Mouse (Mus musculus) limb, embryonic 10.5 days (tissue): Measurements from ENCODE around the gene Rbms2. TPM values are rescaled to one million over a fixed set of nuclear protein-coding genes. Genes with fewer than 3 reads are reported as not detected.
"Not testable (repeated sequence)": the region's sequence is repeated elsewhere in the genome, so short reads cannot be mapped to it uniquely, and the experiment has no call there.

Experiments
- DNase-seq: peaks from one replicate; pipeline ENCODE4 v3.0.0-alpha.2; 2017; ENCODE audit warnings: low spot score
- H3K27ac ChIP-seq: fragments of 300-500 bp; sonication (generic); 2 replicates; pipeline ENCODE4 v1.5.1; 2016; ENCODE audit warnings: mild to moderate bottlenecking
- H3K27me3 ChIP-seq: fragments of 300-500 bp; sonication (generic); 2 replicates; pipeline ENCODE4 v1.6.1; 2016; ENCODE audit warnings: low read depth, mild to moderate bottlenecking; ENCODE audit not compliant: poor library complexity, severe bottlenecking
- H3K36me3 ChIP-seq: fragments of 300-500 bp; sonication (generic); 2 replicates; pipeline ENCODE4 v1.6.1; 2016; ENCODE audit warnings: mild to moderate bottlenecking, moderate library complexity
- H3K4me1 ChIP-seq: fragments of 300-500 bp; sonication (generic); 2 replicates; pipeline ENCODE4 v1.6.1; 2016
- H3K4me3 ChIP-seq: fragments of 300-500 bp; sonication (generic); 2 replicates; pipeline ENCODE4 v1.5.1; 2016; ENCODE audit warnings: mild to moderate bottlenecking, moderate library complexity
- H3K9me3 ChIP-seq: fragments of 300-500 bp; sonication (generic); replicated peaks from 2 replicates; pipeline ENCODE4 v1.6.1; 2016; ENCODE audit warnings: mild to moderate bottlenecking
- WGBS: fragments of 180-500 bp; shearing (Covaris S2); methylation state at CpG from one replicate; pipeline ENCODE4 v1.1.7; 2016; 5-methylcytosine and 5-hydroxymethylcytosine counted together
- polyA plus RNA-seq: library from polyadenylated mRNA; unstranded; fragments of >200 nt; fragmentation: Nextera tagmentation; extraction: Ambion mirVana; gene quantifications from 2 replicates; pipeline ENCODE4 v1.2.1, GENCODE M21; 2016

Rbms2 gene
- polyA plus RNA-seq, 1 experiment from 2014 or later: 32.5 TPM

DNA sequence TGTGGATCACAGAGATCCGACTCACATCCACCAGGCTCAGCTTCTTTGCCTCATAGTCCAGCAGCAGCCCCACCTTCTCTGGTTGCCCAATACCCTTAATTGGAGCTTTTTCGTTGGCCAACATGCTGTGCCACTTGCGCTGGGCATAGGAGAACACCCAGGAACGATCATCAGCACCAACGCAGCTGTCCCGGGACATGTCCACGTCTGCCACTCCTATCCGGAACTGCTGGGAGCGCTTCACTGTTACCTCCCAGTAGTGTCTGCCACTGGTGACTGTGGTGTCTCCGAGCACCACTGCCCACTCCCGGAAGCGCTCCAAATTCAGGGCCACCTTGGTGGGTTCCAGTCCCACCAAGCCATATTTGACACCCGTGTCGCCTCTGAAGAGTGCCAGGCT is 30.9 kb upstream of the Rbms2 start:
- WGBS: 34% methylated on average over 14 of the region's 14 CpGs
- H3K9me3 ChIP-seq: no peaks in the 10 kb centered on the region
- peak; percentile 54 for DNase-seq
- peaks cover 18% of the 10 kb centered on the region for H3K4me1 ChIP-seq
- H3K36me3 ChIP-seq: peaks cover 26% of the 10 kb centered on the region
- peak overlapping the region; percentile 68 for H3K4me3 ChIP-seq
- peaks cover 22% of the 10 kb centered on the region for H3K27me3 ChIP-seq
- H3K27ac ChIP-seq: peak overlapping the region; percentile 81

DNA sequence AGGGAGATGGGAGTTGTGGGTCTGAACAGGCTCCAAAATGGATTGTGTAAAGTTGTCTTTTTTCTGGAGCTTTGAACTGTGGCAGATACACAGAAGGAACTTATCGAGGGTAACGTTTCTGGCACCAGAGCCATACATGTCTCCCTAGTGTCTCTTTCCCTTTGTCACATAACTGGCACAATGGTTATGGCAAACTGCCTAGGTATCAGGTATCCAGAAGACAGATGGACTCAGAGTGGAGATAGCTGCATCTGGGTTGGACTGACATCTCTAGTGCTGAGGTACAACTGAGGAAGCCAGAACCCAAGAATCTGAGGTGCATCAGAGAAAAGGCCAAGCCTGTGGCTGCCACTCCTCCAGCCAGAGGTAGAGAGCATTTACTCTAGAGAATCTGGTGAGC is 30.0 kb upstream of the Rbms2 start:
- H3K4me1 ChIP-seq: peaks cover 18% of the 10 kb centered on the region
- peaks cover 26% of the 10 kb centered on the region for H3K36me3 ChIP-seq
- H3K27me3 ChIP-seq: peaks cover 21% of the 10 kb centered on the region
- DNase-seq: no peak
- 94% methylated on average over 2 of the region's 2 CpGs for WGBS
- 0 out of 2 replicates have a peak overlapping the region, but pooled peaks have one; percentile 68 for H3K4me3 ChIP-seq
- 0 out of 2 replicates have a peak overlapping the region, but pooled peaks have one; percentile 36 for H3K27ac ChIP-seq
- H3K9me3 ChIP-seq: no peaks in the 10 kb centered on the region

DNA sequence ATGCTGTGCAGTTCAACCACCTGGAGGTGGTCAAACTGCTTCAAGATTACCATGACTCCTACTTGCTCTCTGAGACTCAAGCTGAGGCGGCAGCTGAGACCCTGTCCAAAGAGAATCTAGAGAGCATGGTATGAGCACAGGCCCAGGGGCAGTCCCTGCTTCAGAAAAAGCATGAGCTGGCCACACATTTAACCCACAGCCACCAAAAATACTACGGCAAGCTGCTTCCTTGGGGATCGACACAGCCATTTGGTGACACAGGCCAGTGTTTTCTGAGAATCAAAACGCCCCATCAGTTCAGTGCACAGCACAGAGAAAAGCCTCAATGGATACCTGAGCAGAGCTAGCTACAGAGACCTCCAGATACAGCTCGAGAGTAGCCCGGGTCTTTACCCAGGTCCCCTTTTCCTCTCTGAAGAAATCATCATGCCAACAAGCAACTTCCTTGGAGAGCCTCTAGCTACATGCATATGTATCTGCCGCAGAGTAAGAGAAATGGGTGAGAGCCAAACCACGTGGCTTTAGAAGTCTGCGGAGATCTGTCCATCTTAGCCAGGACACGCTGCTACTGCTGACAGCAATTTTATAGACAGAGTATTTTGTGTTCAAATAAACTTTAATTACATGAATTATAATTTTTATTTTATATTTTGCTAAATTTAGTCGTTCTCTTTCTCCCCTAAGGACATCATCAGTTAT is 29.4 kb upstream of the Rbms2 start:
- Histone ChIP-seq H3K36me3 (peaks cover 26% of the 10 kb centered on the region), H3K27ac (no peak overlapping the region), H3K27me3 (peaks cover 15% of the 10 kb centered on the region), H3K9me3 (no peaks in the 10 kb centered on the region), H3K4me1 (peaks cover 18% of the 10 kb centered on the region), H3K4me3 (no peak overlapping the region)
- no peak for DNase-seq
- WGBS: 91% methylated on average over 11 of the region's 11 CpGs

DNA sequence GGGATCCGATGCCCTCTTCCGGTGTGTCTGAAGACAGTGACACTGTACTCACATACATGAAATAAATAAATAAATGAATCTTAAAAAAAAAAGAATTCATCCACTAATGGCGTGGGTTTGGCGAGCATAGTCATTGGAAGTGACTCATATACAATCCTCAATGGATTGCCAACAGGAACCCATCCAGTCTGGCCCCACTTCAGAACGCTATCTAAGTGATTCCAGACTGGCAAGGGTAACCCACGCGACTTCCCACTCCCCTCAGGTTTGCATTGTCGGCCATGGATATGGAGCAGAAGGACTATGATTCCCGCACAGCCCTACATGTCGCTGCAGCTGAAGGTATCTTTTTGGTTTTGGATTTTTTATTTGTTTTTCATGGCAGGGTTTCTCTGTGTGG is 28.2 kb upstream of the Rbms2 start:
- H3K27ac ChIP-seq: no peak overlapping the region
- H3K9me3 ChIP-seq: no peaks in the 10 kb centered on the region
- H3K36me3 ChIP-seq: peaks cover 26% of the 10 kb centered on the region
- H3K27me3 ChIP-seq: peaks cover 4% of the 10 kb centered on the region
- no peak for DNase-seq
- WGBS: 96% methylated on average over 10 of the region's 10 CpGs
- H3K4me3 ChIP-seq: no peak overlapping the region
- peaks cover 18% of the 10 kb centered on the region for H3K4me1 ChIP-seq

DNA sequence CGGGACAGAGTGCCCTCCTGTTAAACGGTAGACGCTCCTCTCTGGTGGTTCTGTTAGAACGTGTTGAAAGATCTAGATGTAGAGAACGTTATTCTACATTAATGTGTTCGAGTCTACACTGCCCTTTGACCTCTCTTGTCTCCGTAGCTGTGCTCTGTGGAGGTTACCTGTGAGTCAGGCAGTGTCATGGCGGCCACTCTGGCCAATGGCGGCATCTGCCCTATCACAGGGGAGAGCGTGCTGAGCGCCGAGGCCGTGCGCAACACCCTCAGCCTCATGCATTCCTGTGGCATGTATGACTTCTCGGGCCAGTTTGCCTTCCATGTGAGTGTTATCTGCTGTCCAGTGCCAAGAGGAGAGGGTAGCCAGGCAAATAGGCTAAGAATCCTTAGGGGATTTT is 24.8 kb upstream of the Rbms2 start:
- H3K27me3 ChIP-seq: no peaks in the 10 kb centered on the region
- no peak overlapping the region for H3K4me3 ChIP-seq
- peaks cover 4% of the 10 kb centered on the region; the same call in 1 of the 2 replicates for H3K4me1 ChIP-seq
- no peak for DNase-seq
- H3K36me3 ChIP-seq: peaks cover 21% of the 10 kb centered on the region
- H3K9me3 ChIP-seq: no peaks in the 10 kb centered on the region
- H3K27ac ChIP-seq: no peak overlapping the region
- 90% methylated on average over 15 of the region's 15 CpGs for WGBS

DNA sequence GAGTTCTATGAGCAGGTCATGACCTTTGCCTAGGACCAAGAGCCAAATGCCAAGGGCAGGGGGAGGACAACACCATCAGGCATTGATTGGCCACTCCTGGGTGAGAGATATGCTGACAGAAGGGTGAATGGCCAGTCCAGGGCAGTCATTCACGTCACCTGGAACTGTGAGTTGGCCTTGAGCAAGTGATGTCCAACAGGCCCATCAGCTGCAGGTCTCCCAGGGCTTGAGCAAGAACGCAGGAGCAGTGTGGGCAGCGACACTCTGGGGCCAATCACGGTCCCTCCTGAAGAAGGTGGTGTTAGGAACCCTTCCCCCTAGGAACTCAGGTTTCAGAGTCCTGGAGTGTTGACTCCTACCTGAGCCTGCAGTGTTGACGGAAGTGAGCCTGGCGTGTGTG is 21.8 kb upstream of the Rbms2 start:
- Histone ChIP-seq H3K27me3 (peaks cover 4% of the 10 kb centered on the region), H3K4me3 (no peak overlapping the region), H3K9me3 (no peaks in the 10 kb centered on the region), H3K27ac (no peak overlapping the region), H3K36me3 (peaks cover 7% of the 10 kb centered on the region), H3K4me1 (peaks cover 4% of the 10 kb centered on the region; the same call in 1 of the 2 replicates)
- DNase-seq: no peak
- WGBS: 69% methylated on average over 6 of the region's 6 CpGs

DNA sequence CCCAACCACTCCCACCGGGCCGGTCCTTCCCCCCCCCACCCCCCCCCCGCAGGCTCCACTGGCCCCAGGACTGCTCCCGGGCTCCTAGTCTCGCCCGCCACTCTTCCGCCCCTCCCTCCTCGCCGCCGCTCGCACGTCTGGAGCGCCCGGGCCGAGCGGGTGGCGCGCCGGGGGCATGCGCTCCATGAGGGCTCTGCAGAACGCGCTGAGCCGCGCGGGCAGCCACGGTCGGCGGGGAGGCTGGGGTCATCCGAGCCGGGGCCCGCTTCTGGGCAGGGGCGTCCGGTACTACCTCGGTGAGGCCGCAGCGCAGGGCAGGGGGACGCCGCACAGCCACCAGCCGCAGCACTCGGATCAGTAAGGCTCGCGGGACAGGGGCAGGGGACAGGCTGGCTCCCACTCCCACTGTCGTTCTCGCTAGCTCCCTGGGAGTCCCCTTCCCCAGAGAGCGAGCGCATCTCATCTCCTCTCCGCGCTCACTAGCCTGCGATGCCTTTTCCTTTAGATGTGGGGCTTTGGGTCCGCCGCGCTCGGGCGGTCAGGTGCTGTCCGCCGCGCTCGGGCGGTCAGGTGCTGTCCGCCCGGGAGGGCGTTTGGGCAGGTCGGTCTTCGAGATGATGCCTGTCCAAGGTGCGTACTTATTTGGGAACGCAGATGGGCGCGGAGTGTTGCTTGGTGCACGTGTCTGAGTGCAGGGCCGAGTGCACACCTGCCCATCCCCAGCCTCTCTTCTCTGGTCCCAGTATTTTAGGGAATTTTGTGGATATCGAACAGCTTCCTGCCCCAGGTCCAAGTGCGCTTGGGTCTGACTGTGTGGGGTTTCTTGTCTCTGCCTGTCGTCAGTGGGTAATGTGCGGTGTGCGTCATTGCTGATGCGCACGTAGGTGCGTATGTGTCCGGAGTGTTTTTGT is 14.7 kb upstream of the Rbms2 start:
- Histone ChIP-seq H3K27me3 (peaks cover 32% of the 10 kb centered on the region), H3K27ac (peak overlapping the region; percentile 82), H3K4me1 (peaks cover 21% of the 10 kb centered on the region), H3K4me3 (peak overlapping the region; percentile 85), H3K9me3 (no peaks in the 10 kb centered on the region), H3K36me3 (no peaks in the 10 kb centered on the region)
- no peak for DNase-seq
- 2% methylated on average over 66 of the region's 79 CpGs for WGBS

DNA sequence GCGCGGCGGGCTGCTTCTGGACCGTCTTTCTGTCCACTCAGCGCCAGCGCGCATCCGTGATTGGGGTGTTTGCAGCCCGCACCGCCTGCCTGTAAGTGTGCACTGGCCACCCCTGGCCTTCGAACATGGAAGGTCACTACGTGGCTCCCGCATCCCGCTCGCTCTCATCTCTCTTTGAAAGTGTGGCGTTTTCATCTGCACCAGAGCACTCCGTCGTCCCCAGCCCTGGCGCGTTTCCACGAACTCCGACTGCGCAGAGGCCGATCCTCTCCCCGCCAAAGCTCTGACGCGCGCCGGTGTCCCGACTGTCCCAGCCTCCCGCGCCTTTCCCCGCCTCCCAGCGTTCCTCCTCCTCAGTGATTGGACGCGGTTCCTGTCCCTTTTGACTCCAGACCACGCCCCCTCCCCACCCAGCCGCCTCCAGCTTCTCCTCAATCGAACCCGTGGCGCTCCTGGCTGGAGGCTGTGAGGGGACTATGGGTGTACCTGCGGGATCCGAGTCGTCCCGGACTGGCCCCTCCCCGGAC is 14.0 kb upstream of the Rbms2 start, which contains the start of gene Gls2:
Gene Gls2, plus strand, starts transcription at position 434 of the 527 bp plus-strand sequence.
- H3K36me3 ChIP-seq: no peaks in the 10 kb centered on the region
- peaks cover 32% of the 10 kb centered on the region for H3K27me3 ChIP-seq
- H3K9me3 ChIP-seq: no peaks in the 10 kb centered on the region
- peak; percentile 97 for DNase-seq
- H3K4me1 ChIP-seq: peaks cover 21% of the 10 kb centered on the region
- under 1% methylated on average over 46 of the region's 46 CpGs for WGBS
- peak within 1 kb of the TSS; percentile 82 for H3K27ac ChIP-seq
- peak within 1 kb of the TSS; percentile 85 for H3K4me3 ChIP-seq

DNA sequence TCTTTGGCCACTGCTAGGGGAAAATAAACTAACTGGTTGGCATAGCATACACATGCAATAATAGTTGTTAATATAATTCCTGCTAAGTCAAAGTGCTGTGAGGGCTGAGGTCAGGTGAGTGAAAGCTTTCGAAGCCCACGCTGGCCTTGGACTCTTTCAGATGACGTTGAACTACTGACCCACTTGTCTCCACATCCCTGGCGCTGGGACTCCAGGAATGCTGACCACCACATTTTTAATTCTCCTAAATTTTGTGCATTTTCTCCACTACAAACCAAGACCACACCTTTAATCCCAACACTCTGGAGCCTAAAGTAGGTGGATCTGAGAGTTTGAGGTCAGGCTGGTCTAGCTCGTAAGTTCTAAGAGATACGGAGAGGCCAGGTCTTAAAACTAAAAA is 13.0 kb upstream of the Rbms2 start:
- Histone ChIP-seq H3K4me1 (peaks cover 23% of the 10 kb centered on the region), H3K27ac (no peak overlapping the region), H3K27me3 (peaks cover 32% of the 10 kb centered on the region), H3K9me3 (no peaks in the 10 kb centered on the region), H3K36me3 (no peaks in the 10 kb centered on the region), H3K4me3 (no peak overlapping the region)
- WGBS: 94% methylated on average over 6 of the region's 6 CpGs
- no peak for DNase-seq

DNA sequence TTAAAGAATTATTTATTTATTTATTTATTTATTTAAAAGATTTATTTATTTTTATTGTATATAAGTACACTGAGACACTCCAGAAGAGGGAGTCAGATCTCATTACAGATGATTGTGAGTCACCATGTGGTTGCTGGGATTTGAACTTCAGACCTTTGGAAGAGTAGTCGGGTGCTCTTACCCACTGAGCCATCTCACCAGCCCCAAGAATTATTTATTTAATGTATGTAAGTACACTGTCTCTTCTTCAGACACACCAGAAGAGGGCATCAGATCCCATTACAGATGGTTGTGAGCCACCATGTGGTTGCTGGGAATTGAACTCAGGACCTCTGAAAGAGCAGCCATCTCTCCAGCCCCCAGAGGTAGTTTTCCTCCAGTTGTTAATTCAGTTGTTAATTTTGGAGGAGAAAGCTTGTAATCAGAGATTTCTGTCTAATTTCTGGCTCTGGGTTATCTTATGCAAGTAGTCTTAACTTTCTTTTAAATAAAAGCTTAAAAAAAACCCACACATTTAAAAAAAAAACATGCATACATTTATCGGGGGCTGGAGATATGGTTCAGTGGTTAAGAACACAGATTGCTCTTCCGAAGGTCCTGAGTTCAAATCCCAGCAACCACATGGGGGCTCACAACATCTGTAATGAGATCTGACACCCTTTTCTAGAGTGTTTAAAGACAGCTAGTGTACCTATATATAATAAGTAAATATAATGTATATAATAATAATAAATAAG is 12.1 kb upstream of the Rbms2 start:
- H3K27ac ChIP-seq, H3K4me3 ChIP-seq, H3K36me3 ChIP-seq, DNase-seq, H3K9me3 ChIP-seq: not testable (repeated sequence)
- Histone ChIP-seq H3K27me3 (peaks cover 32% of the 10 kb centered on the region), H3K4me1 (peaks cover 23% of the 10 kb centered on the region)
- WGBS: 91% methylated on average over 3 of the region's 3 CpGs

DNA sequence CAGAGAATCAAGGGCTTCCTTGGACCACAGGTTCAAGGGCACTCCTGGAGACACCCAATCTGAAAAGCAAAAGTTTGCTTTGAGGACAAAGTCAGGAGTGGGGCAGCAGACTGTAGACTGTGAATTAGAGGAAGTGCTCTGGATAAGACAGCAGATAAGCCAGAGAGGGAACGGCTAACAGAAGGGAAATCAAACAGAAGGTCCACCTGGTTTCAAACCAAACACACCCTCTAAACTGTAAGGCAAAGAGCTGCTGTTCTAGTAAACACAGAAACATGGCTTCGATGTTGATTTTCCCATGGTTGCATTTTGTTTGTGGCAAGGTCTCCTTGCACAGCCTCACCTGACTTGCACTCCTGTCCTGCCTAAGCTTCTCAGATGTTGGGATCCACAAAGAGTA is 11.4 kb upstream of the Rbms2 start:
- DNase-seq: no peak
- H3K27me3 ChIP-seq: peaks cover 25% of the 10 kb centered on the region
- no peak overlapping the region for H3K27ac ChIP-seq
- H3K4me1 ChIP-seq: peaks cover 23% of the 10 kb centered on the region
- H3K9me3 ChIP-seq: no peaks in the 10 kb centered on the region
- H3K36me3 ChIP-seq: no peaks in the 10 kb centered on the region
- WGBS: 84% methylated on average over 2 of the region's 2 CpGs
- no peak overlapping the region for H3K4me3 ChIP-seq

DNA sequence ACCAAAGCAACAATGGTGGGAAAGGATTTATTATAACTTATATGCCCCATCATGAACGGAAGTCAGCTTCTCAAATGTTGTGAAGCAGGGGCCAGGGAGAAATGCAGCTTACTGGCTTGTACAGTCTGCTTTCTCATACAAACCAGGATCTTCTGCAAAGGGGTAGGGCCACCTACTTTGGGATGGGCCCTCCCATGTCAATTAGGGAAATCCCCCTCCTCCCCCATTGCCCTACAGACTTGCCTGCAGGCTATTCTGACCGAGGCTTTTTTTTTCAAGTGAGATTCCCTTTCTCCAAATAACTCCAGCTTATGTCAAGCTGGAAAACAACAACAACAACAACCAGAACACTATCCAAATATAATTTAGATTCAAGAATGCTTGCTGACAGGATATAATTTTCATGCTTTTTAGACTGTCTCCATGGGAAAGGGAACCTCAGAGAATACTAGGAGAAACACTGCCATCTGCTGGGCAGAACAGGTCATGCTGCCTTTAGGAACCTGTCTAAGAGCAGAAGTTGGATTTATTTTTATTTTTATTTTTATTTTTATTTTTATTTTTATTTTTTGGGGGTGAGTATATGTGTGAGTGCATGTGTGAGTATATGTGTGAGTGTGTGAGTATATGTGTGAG is 8.3 kb upstream of the Rbms2 start:
- H3K36me3 ChIP-seq: no peaks in the 10 kb centered on the region
- 46% methylated on average over 2 of the region's 2 CpGs for WGBS
- peak; percentile 76 for DNase-seq

More for the DNA sequence above, 8.3 kb upstream of the Rbms2 start:
- H3K4me3 ChIP-seq: no peak overlapping the region
- no peak overlapping the region for H3K27ac ChIP-seq
- H3K27me3 ChIP-seq: peaks cover 2% of the 10 kb centered on the region
- no peaks in the 10 kb centered on the region for H3K9me3 ChIP-seq
- 0 out of 2 replicates have a peak, but pooled peaks cover 2% of the 10 kb centered on the region for H3K4me1 ChIP-seq
